Mouse (Mus musculus) midbrain, embryonic 12.5 days (tissue): ENCODE measurements at regions not wholly inside any gene's neighbourhood (a gene's known extent, or its start where the extent isn't known, plus 50 kb on each side); places are given as distances from the start of the nearest gene placed in this dataset.

Experiments
- ATAC-seq: fragments of 200-750 bp; cut with Nextera tagmentation; 2 replicates; pipeline ENCODE4 v1.8.0; 2017; ENCODE audit warnings: low read depth, moderate TSS enrichment, moderate library complexity; ENCODE audit not compliant: low FRiP score
- H3K27ac ChIP-seq: fragments of 300-500 bp; sonication (generic); replicated peaks from 2 replicates; pipeline ENCODE4 v1.5.1; 2016; ENCODE audit warnings: mild to moderate bottlenecking
- H3K27me3 ChIP-seq: fragments of 300-500 bp; sonication (generic); 2 replicates; pipeline ENCODE4 v1.6.1; 2016; ENCODE audit warnings: mild to moderate bottlenecking
- H3K36me3 ChIP-seq: fragments of 300-500 bp; sonication (generic); 2 replicates; pipeline ENCODE4 v1.6.1; 2016
- H3K4me1 ChIP-seq: fragments of 300-500 bp; sonication (generic); 2 replicates; pipeline ENCODE4 v1.6.1; 2016
- H3K4me2 ChIP-seq: fragments of 300-500 bp; sonication (generic); replicated peaks from 2 replicates; pipeline ENCODE4 v1.6.1; 2016; ENCODE audit warnings: mild to moderate bottlenecking, moderate library complexity
- H3K4me3 ChIP-seq: fragments of 300-500 bp; sonication (generic); 2 replicates; pipeline ENCODE4 v1.5.1; 2016; ENCODE audit warnings: mild to moderate bottlenecking
- H3K9ac ChIP-seq: fragments of 300-500 bp; sonication (generic); replicated peaks from 2 replicates; pipeline ENCODE4 v1.6.1; 2016; ENCODE audit warnings: mild to moderate bottlenecking, moderate library complexity
- H3K9me3 ChIP-seq: fragments of 300-500 bp; sonication (generic); 2 replicates; pipeline ENCODE4 v1.6.1; 2016; ENCODE audit warnings: mild to moderate bottlenecking
- WGBS: fragments of 180-500 bp; shearing (Covaris S2); methylation state at CpG from one replicate; pipeline ENCODE4 v1.1.7; 2016; 5-methylcytosine and 5-hydroxymethylcytosine counted together

- Histone ChIP-seq H3K4me3 (no peak overlapping the region), H3K27ac (no peak overlapping the region), H3K9me3 (no peaks in the 10 kb centered on the region), H3K27me3 (no peaks in the 10 kb centered on the region), H3K4me1 (no peaks in the 10 kb centered on the region), H3K4me2 (no peak overlapping the region), H3K36me3 (no peaks in the 10 kb centered on the region), H3K9ac (no peak overlapping the region)
- 0 out of 2 replicates have a peak, but pooled peaks have one; percentile 23 for ATAC-seq
These were observed 451.1 kb upstream of the Fam98a start for GRCm38 (mm10) chr17:76002836-76003235.

- Histone ChIP-seq H3K36me3 (no peaks in the 10 kb centered on the region), H3K4me3 (no peak overlapping the region), H3K4me1 (no peaks in the 10 kb centered on the region), H3K9ac (no peak overlapping the region), H3K9me3 (no peaks in the 10 kb centered on the region), H3K27ac (no peak overlapping the region), H3K4me2 (no peak overlapping the region), H3K27me3 (no peaks in the 10 kb centered on the region)
- ATAC-seq, result no peak
- 50% methylated on average over 2 of the region's 2 CpGs for WGBS
These were observed 409.6 kb upstream of the Fam98a start for GRCm38 (mm10) chr17:75961371-75961770.

GRCm38 (mm10) chr17:75936686-75937380 is 385.1 kb upstream of the Fam98a start:
- Histone ChIP-seq H3K27me3 (no peaks in the 10 kb centered on the region), H3K4me1 (no peaks in the 10 kb centered on the region), H3K36me3 (no peaks in the 10 kb centered on the region), H3K27ac (no peak overlapping the region), H3K9me3 (no peaks in the 10 kb centered on the region), H3K4me2 (no peak overlapping the region), H3K4me3 (no peak overlapping the region), H3K9ac (no peak overlapping the region)
- ATAC-seq, result no peak
- whole genome bisulfite sequencing, result 88% methylated on average over 6 of the region's 6 CpGs

GRCm38 (mm10) chr17:75931022-75931421 is 379.3 kb upstream of the Fam98a start:
- Histone ChIP-seq H3K27ac (no peak overlapping the region), H3K4me1 (no peaks in the 10 kb centered on the region), H3K9me3 (no peaks in the 10 kb centered on the region), H3K4me2 (no peak overlapping the region), H3K9ac (no peak overlapping the region), H3K27me3 (no peaks in the 10 kb centered on the region), H3K4me3 (no peak overlapping the region), H3K36me3 (no peaks in the 10 kb centered on the region)
- WGBS, result 72% methylated on average over 1 of the region's 1 CpGs
- peak; percentile 78; the same call in 1 of the 2 replicates for ATAC-seq

GRCm38 (mm10) chr17:75920240-75920639 is 368.5 kb upstream of the Fam98a start:
- Histone ChIP-seq H3K9ac (no peak overlapping the region), H3K4me3 (no peak overlapping the region), H3K4me2 (no peak overlapping the region), H3K27me3 (no peaks in the 10 kb centered on the region), H3K36me3 (no peaks in the 10 kb centered on the region), H3K4me1 (no peaks in the 10 kb centered on the region), H3K27ac (no peak overlapping the region), H3K9me3 (no peaks in the 10 kb centered on the region)
- 91% methylated on average over 2 of the region's 2 CpGs for WGBS
- ATAC-seq, result no peak

- WGBS, result 86% methylated on average over 4 of the region's 4 CpGs
- no peak for ATAC-seq
These were observed 365.3 kb upstream of the Fam98a start for GRCm38 (mm10) chr17:75917020-75917419.

GRCm38 (mm10) chr17:75916590-75916989 is 364.8 kb upstream of the Fam98a start:
- Histone ChIP-seq H3K4me1 (no peaks in the 10 kb centered on the region), H3K27me3 (no peaks in the 10 kb centered on the region), H3K36me3 (no peaks in the 10 kb centered on the region), H3K9ac (no peak overlapping the region), H3K27ac (no peak overlapping the region), H3K4me3 (no peak overlapping the region), H3K4me2 (no peak overlapping the region), H3K9me3 (no peaks in the 10 kb centered on the region)
- ATAC-seq, result no peak
- 93% methylated on average over 2 of the region's 2 CpGs for WGBS

More at GRCm38 (mm10) chr17:75917020-75917419, 365.3 kb upstream of the Fam98a start:
- Histone ChIP-seq H3K36me3 (no peaks in the 10 kb centered on the region), H3K9me3 (no peaks in the 10 kb centered on the region), H3K27ac (no peak overlapping the region), H3K4me3 (no peak overlapping the region), H3K4me2 (no peak overlapping the region), H3K4me1 (no peaks in the 10 kb centered on the region), H3K9ac (no peak overlapping the region), H3K27me3 (no peaks in the 10 kb centered on the region)

GRCm38 (mm10) chr17:75915256-75915655 is 363.5 kb upstream of the Fam98a start:
- Histone ChIP-seq H3K4me1 (no peaks in the 10 kb centered on the region), H3K27me3 (no peaks in the 10 kb centered on the region), H3K9ac (no peak overlapping the region), H3K4me3 (no peak overlapping the region), H3K27ac (no peak overlapping the region), H3K9me3 (no peaks in the 10 kb centered on the region), H3K36me3 (no peaks in the 10 kb centered on the region), H3K4me2 (no peak overlapping the region)
- 91% methylated on average over 1 of the region's 1 CpGs for WGBS
- no peak for ATAC-seq

- Histone ChIP-seq H3K27ac (no peak overlapping the region), H3K9ac (no peak overlapping the region), H3K4me2 (no peak overlapping the region)
These were observed 355.3 kb upstream of the Fam98a start for GRCm38 (mm10) chr17:75907085-75907484.

GRCm38 (mm10) chr17:75906643-75907042 is 354.9 kb upstream of the Fam98a start:
- ATAC-seq, result no peak
- Histone ChIP-seq H3K4me1 (no peaks in the 10 kb centered on the region), H3K27me3 (no peaks in the 10 kb centered on the region), H3K4me3 (no peak overlapping the region), H3K36me3 (no peaks in the 10 kb centered on the region), H3K27ac (no peak overlapping the region), H3K9me3 (no peaks in the 10 kb centered on the region), H3K4me2 (no peak overlapping the region), H3K9ac (no peak overlapping the region)
- WGBS, result 56% methylated on average over 3 of the region's 3 CpGs

More at GRCm38 (mm10) chr17:75907085-75907484, 355.3 kb upstream of the Fam98a start:
- no peaks in the 10 kb centered on the region for H3K4me1 ChIP-seq
- no peaks in the 10 kb centered on the region for H3K36me3 ChIP-seq
- H3K9me3 ChIP-seq, result no peaks in the 10 kb centered on the region
- H3K27me3 ChIP-seq, result no peaks in the 10 kb centered on the region
- WGBS, result 80% methylated on average over 3 of the region's 3 CpGs
- no peak for ATAC-seq
- no peak overlapping the region for H3K4me3 ChIP-seq

- no peak for ATAC-seq
- H3K9ac ChIP-seq, result no peak overlapping the region
- no peak overlapping the region for H3K4me2 ChIP-seq
- no peak overlapping the region for H3K27ac ChIP-seq
- 88% methylated on average over 6 of the region's 6 CpGs for WGBS
- H3K4me3 ChIP-seq, result no peak overlapping the region
- no peaks in the 10 kb centered on the region for H3K36me3 ChIP-seq
- H3K9me3 ChIP-seq, result no peaks in the 10 kb centered on the region
- H3K27me3 ChIP-seq, result no peaks in the 10 kb centered on the region
- H3K4me1 ChIP-seq, result no peaks in the 10 kb centered on the region
These were observed 343.7 kb upstream of the Fam98a start for GRCm38 (mm10) chr17:75895436-75895835.

- ATAC-seq, result no peak
- H3K27me3 ChIP-seq, result no peaks in the 10 kb centered on the region
- no peaks in the 10 kb centered on the region for H3K4me1 ChIP-seq
- no peaks in the 10 kb centered on the region for H3K36me3 ChIP-seq
- no peak overlapping the region for H3K9ac ChIP-seq
- H3K4me3 ChIP-seq, result no peak overlapping the region
- no peaks in the 10 kb centered on the region for H3K9me3 ChIP-seq
- H3K27ac ChIP-seq, result no peak overlapping the region
- WGBS, result 86% methylated on average over 4 of the region's 4 CpGs
- H3K4me2 ChIP-seq, result no peak overlapping the region
These were observed 343.2 kb upstream of the Fam98a start for GRCm38 (mm10) chr17:75894934-75895333.

GRCm38 (mm10) chr17:75893559-75893958 is 341.8 kb upstream of the Fam98a start:
- H3K36me3 ChIP-seq, result no peaks in the 10 kb centered on the region
- H3K27ac ChIP-seq, result no peak overlapping the region
- no peak for ATAC-seq
- H3K9ac ChIP-seq, result no peak overlapping the region
- no peaks in the 10 kb centered on the region for H3K9me3 ChIP-seq
- H3K4me2 ChIP-seq, result no peak overlapping the region
- H3K4me3 ChIP-seq, result no peak overlapping the region
- H3K27me3 ChIP-seq, result no peaks in the 10 kb centered on the region
- WGBS, result 66% methylated on average over 1 of the region's 1 CpGs
- no peaks in the 10 kb centered on the region for H3K4me1 ChIP-seq
